Mouse (Mus musculus): ENCODE data around the gene Cep290. TPM values are rescaled to one million over a fixed set of nuclear protein-coding genes. Genes with fewer than 3 reads are reported as not detected.

Cep290 gene
- 4.5 and 5.2 TPM in 2 replicates for polyA plus RNA-seq (2016; fragmentation: Nextera tagmentation; extraction: Ambion mirVana)

GRCm38 (mm10) chr10:100487097-100487978 lies at the start of gene Cep290, which contains the start of gene Tmtc3:
Gene Cep290, plus strand, starts transcription at chr10:100487558.
Gene Tmtc3, minus strand, starts transcription at chr10:100487350.
- Histone ChIP-seq H3K9me3 (replicated peaks) (no peaks in the 10 kb centered on the region), H3K27ac (peak within 1 kb of the TSS; percentile 89), H3K4me3 (peak within 1 kb of the TSS; percentile 80), H3K4me1 (peaks cover 11% of the 10 kb centered on the region), H3K27me3 (ENCODE audit: low read depth, poor library complexity, severe bottlenecking) (no peaks in the 10 kb centered on the region), H3K36me3 (no peaks in the 10 kb centered on the region)
- peak; percentile 92 for DNase-seq (ENCODE audit: low spot score)
- WGBS: under 1% methylated on average over 63 of the region's 63 CpGs

DNA sequence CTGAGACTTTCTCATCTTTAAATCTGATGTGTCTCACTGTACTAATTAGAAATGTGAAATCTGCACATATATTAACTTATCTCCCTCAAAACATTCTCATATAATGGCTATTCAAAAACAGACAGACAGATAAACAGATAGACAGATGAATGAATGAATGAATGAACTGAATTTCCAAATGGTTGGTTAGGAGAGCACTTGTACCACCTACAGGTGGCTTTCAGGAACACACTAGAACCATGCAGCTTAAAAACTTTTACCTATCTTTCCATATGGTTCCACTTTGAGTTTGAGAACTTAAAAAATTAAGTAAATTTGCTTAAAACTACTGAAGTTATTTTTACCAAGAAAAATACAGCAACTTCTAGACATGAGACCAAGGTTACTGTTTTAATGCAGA lies 38.0 kb upstream of the Cep290 start:
- Histone ChIP-seq H3K36me3 (peaks cover 44% of the 10 kb centered on the region), H3K4me1 (no peaks in the 10 kb centered on the region), H3K27me3 (ENCODE audit: low read depth, poor library complexity, severe bottlenecking) (no peaks in the 10 kb centered on the region), H3K9me3 (replicated peaks) (no peaks in the 10 kb centered on the region), H3K4me3 (no peak overlapping the region), H3K27ac (no peak overlapping the region)
- DNase-seq (ENCODE audit: low spot score): no peak

- no peak overlapping the region for H3K4me3 ChIP-seq
- H3K27me3 ChIP-seq (ENCODE audit: low read depth, poor library complexity, severe bottlenecking): no peaks in the 10 kb centered on the region
- no peaks in the 10 kb centered on the region for H3K4me1 ChIP-seq
- DNase-seq (ENCODE audit: low spot score): no peak
- H3K36me3 ChIP-seq: peaks cover 46% of the 10 kb centered on the region
- H3K27ac ChIP-seq: no peak overlapping the region
- no peaks in the 10 kb centered on the region for H3K9me3 ChIP-seq (replicated peaks)
These were observed 26.8 kb upstream of the Cep290 start for GRCm38 (mm10) chr10:100460515-100460914.

GRCm38 (mm10) chr10:100475040-100475439 lies 12.3 kb upstream of the Cep290 start:
- no peaks in the 10 kb centered on the region for H3K27me3 ChIP-seq (ENCODE audit: low read depth, poor library complexity, severe bottlenecking)
- H3K9me3 ChIP-seq (replicated peaks): no peaks in the 10 kb centered on the region
- H3K4me3 ChIP-seq: no peak overlapping the region
- no peaks in the 10 kb centered on the region for H3K4me1 ChIP-seq
- H3K27ac ChIP-seq: no peak overlapping the region
- no peak for DNase-seq (ENCODE audit: low spot score)
- 59% methylated on average over 3 of the region's 3 CpGs for WGBS
- H3K36me3 ChIP-seq: peaks cover 44% of the 10 kb centered on the region

- Histone ChIP-seq H3K4me3 (no peak overlapping the region), H3K9me3 (replicated peaks) (no peaks in the 10 kb centered on the region), H3K27ac (no peak overlapping the region), H3K27me3 (ENCODE audit: low read depth, poor library complexity, severe bottlenecking) (no peaks in the 10 kb centered on the region), H3K4me1 (no peaks in the 10 kb centered on the region), H3K36me3 (peaks cover 19% of the 10 kb centered on the region)
- WGBS: 95% methylated on average over 3 of the region's 3 CpGs
- no peak for DNase-seq (ENCODE audit: low spot score)
These were observed 7.8 kb upstream of the Cep290 start for GRCm38 (mm10) chr10:100479538-100479937.

DNA sequence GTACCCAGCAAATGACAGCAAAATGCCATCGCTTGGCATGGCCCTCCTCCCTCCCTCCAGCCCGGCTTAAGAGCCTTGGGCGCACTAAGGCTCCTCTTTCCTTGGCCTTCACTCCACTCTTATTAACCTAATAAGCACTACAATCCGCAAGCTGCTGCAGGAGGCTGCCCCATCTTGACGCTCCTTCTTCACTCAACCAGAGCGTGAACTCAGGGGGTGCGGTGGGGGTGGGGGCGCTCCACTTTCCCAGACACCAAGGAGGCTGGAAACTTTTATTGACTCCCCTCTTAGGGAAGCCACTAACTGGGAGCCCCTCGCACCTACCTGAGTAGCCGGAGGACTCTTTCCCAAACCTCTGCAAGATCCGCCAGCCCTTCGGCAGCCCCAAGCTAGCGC lies 659 bp upstream of the Cep290 start:
- DNase-seq (ENCODE audit: low spot score): no peak
- no peaks in the 10 kb centered on the region for H3K27me3 ChIP-seq (ENCODE audit: low read depth, poor library complexity, severe bottlenecking)
- under 1% methylated on average over 13 of the region's 13 CpGs for WGBS
- H3K27ac ChIP-seq: peak overlapping the region; percentile 89
- no peaks in the 10 kb centered on the region for H3K36me3 ChIP-seq
- H3K4me1 ChIP-seq: peaks cover 11% of the 10 kb centered on the region
- H3K4me3 ChIP-seq: peak overlapping the region; percentile 80
- H3K9me3 ChIP-seq (replicated peaks): no peaks in the 10 kb centered on the region

DNA sequence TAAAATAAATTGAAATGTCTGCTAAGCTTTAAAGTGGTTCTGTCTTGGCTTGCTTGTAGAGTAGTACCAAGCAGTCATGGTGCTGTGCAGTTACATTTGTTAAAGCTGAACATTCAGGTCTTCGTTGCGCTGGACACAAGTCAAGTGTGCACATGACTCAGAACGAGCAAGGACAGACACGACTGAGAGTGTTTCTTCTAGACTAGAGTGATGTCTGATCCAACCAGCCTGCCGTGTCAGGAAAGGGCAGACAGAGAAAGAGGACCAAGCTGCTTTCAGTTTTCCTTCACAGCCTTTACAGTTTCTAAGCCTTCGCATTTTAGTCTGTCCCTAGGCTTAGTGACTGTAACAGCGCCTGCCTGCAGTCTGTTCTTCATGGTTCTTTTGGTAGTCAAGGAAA lies 4.6 kb downstream of the Cep290 start:
- no peaks in the 10 kb centered on the region for H3K27me3 ChIP-seq (ENCODE audit: low read depth, poor library complexity, severe bottlenecking)
- H3K4me1 ChIP-seq: peaks cover 4% of the 10 kb centered on the region
- WGBS: 93% methylated on average over 7 of the region's 7 CpGs
- no peak overlapping the region for H3K4me3 ChIP-seq
- H3K9me3 ChIP-seq (replicated peaks): no peaks in the 10 kb centered on the region
- peaks cover 20% of the 10 kb centered on the region for H3K36me3 ChIP-seq
- no peak overlapping the region for H3K27ac ChIP-seq
- no peak for DNase-seq (ENCODE audit: low spot score)

- Histone ChIP-seq H3K36me3 (peaks cover 54% of the 10 kb centered on the region), H3K4me1 (no peaks in the 10 kb centered on the region), H3K9me3 (replicated peaks) (no peaks in the 10 kb centered on the region), H3K27ac (no peak overlapping the region), H3K4me3 (no peak overlapping the region), H3K27me3 (ENCODE audit: low read depth, poor library complexity, severe bottlenecking) (no peaks in the 10 kb centered on the region)
- WGBS: 87% methylated on average over 3 of the region's 3 CpGs
- DNase-seq (ENCODE audit: low spot score): no peak
These were observed 11.0 kb downstream of the Cep290 start for GRCm38 (mm10) chr10:100498309-100498708.

GRCm38 (mm10) chr10:100508170-100508569 lies 20.8 kb downstream of the Cep290 start:
- no peak overlapping the region for H3K4me3 ChIP-seq
- H3K4me1 ChIP-seq: no peaks in the 10 kb centered on the region
- WGBS: 84% methylated on average over 1 of the region's 1 CpGs
- DNase-seq (ENCODE audit: low spot score): no peak
- no peak overlapping the region for H3K27ac ChIP-seq
- H3K36me3 ChIP-seq: peaks cover 30% of the 10 kb centered on the region
- no peaks in the 10 kb centered on the region for H3K9me3 ChIP-seq (replicated peaks)
- no peaks in the 10 kb centered on the region for H3K27me3 ChIP-seq (ENCODE audit: low read depth, poor library complexity, severe bottlenecking)

- H3K36me3 ChIP-seq: peaks cover 34% of the 10 kb centered on the region
- H3K27ac ChIP-seq: no peak overlapping the region
- no peaks in the 10 kb centered on the region for H3K4me1 ChIP-seq
- H3K9me3 ChIP-seq (replicated peaks): no peaks in the 10 kb centered on the region
- 82% methylated on average over 4 of the region's 4 CpGs for WGBS
- no peaks in the 10 kb centered on the region for H3K27me3 ChIP-seq (ENCODE audit: low read depth, poor library complexity, severe bottlenecking)
- H3K4me3 ChIP-seq: no peak overlapping the region
- no peak for DNase-seq (ENCODE audit: low spot score)
These were observed 34.3 kb downstream of the Cep290 start for GRCm38 (mm10) chr10:100521617-100522016.

DNA sequence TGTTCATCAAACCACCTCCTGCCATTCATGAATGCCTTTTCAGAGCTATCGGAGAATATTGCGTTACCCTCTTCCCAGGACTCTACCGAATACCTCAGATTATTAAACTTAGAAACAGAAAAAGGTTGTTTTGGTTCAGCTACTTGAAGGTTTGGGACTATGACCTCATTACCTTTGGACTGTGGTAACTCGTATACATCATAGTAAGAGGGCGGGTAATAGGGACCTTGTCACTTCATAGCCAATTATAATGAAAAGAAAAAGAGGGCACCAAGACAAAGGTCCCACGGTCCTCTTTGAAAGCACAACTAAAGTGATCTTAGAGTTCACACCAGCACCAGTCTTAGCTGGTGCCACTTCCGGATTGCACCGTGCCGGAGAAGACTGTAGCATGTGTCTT lies 35.0 kb downstream of the Cep290 start:
- Histone ChIP-seq H3K36me3 (peaks cover 34% of the 10 kb centered on the region), H3K4me3 (no peak overlapping the region), H3K9me3 (replicated peaks) (no peaks in the 10 kb centered on the region), H3K27ac (no peak overlapping the region), H3K27me3 (ENCODE audit: low read depth, poor library complexity, severe bottlenecking) (no peaks in the 10 kb centered on the region), H3K4me1 (no peaks in the 10 kb centered on the region)
- no peak for DNase-seq (ENCODE audit: low spot score)
- WGBS: 92% methylated on average over 9 of the region's 9 CpGs

DNA sequence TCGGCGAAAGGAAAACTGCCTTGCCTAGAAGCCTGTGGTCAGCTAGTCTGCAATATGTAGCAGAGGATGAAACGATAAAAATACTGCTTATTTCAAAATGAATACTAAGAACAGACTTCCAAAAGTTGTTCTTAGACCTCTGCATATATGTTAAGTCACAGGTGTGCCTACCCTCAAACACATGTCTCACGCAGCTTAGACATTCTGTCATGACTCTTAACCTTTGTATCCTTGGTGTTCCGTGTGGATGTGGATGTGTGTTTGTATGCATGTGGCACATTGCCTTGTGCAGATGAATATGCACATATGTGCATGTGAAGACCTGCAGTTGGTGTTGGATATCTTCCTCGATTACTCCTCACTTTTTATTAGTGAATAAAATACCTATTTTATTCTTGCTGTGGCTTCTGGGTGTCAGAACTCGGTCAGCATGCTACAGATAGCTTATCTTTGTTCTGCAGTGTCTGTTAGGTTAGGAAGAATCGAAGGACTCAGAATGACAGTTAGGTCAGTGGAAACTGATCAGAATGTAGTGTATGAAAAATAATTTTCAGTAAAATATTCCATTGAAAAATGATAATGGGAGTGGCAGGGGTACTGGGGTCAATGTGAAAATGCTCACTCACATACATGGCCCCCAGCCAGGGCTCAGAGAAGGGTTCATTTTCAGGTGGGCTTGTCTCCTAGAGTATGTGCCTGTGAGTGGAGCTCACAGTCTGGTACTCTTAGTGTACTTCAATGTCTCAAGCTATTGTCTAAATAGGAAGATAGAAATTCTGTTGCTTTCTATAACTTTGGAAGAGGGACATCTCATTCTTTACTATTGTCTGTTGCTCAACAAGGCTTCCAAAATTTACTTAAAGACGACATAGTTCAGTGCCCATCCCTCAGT lies 37.4 kb downstream of the Cep290 start:
- Histone ChIP-seq H3K4me1 (no peaks in the 10 kb centered on the region), H3K27ac (no peak overlapping the region), H3K4me3 (no peak overlapping the region), H3K36me3 (peaks cover 24% of the 10 kb centered on the region), H3K27me3 (ENCODE audit: low read depth, poor library complexity, severe bottlenecking) (no peaks in the 10 kb centered on the region), H3K9me3 (replicated peaks) (no peaks in the 10 kb centered on the region)
- no peak for DNase-seq (ENCODE audit: low spot score)
- whole genome bisulfite sequencing: 94% methylated on average over 9 of the region's 9 CpGs
